Mouse (Mus musculus) liver, embryonic 14.5 days (tissue): Measurements from ENCODE around the gene Dpp8. TPM values are rescaled to one million over a fixed set of nuclear protein-coding genes. Genes with fewer than 3 reads are reported as not detected.

Experiments
- ATAC-seq: fragments of 200-750 bp; cut with Nextera tagmentation; 2 replicates; pipeline ENCODE4 v1.8.0; 2017; ENCODE audit warnings: moderate number of reproducible peaks, mild to moderate bottlenecking, moderate library complexity; ENCODE audit not compliant: insufficient read depth
- DNase-seq, 3 experiments: peaks; one replicate each; pipeline ENCODE4 v3.0.0-alpha.2; 2012 to 2013; ENCODE audit warnings: low read depth in 3 of 3, low spot score in 3 of 3
- H3K27ac ChIP-seq: fragments of 300-500 bp; sonication (generic); 2 replicates; pipeline ENCODE4 v1.5.1; 2014; ENCODE audit warnings: moderate library complexity, mild to moderate bottlenecking, control low read depth, inconsistent platforms
- H3K27me3 ChIP-seq: fragments of 300-500 bp; sonication (generic); 2 replicates; pipeline ENCODE4 v1.6.1; 2014; ENCODE audit warnings: mild to moderate bottlenecking, low read length, moderate library complexity; ENCODE audit not compliant: control insufficient read depth, insufficient read depth
- H3K36me3 ChIP-seq: fragments of 300-500 bp; sonication (generic); replicated peaks from 2 replicates; pipeline ENCODE4 v1.6.1; 2014; ENCODE audit warnings: low read depth; ENCODE audit not compliant: control insufficient read depth, insufficient read depth
- H3K4me1 ChIP-seq, 2 experiments: fragments of 200-500 bp in 1 of 2; fragments of 300-500 bp in 1 of 2; sonication (generic) in 1 of 2; replicated peaks; 2 replicates each; pipeline ENCODE4 v1.6.1; 2012 to 2014; ENCODE audit warnings: antibody characterized with exemption in 1 of 2, inconsistent platforms in 1 of 2, low read length in 1 of 2; ENCODE audit not compliant: control insufficient read depth in 2 of 2, insufficient read depth in 2 of 2
- H3K4me2 ChIP-seq: fragments of 300-500 bp; sonication (generic); 2 replicates; pipeline ENCODE4 v1.6.1; 2014; ENCODE audit warnings: low read depth, mild to moderate bottlenecking, control low read depth, moderate library complexity
- H3K4me3 ChIP-seq, 2 experiments: fragments of 200-500 bp in 1 of 2; fragments of 300-500 bp in 1 of 2; sonication (generic) in 1 of 2; 2 replicates each; pipeline ENCODE4 v1.5.1; 2012 to 2014; ENCODE audit warnings: low read depth in 2 of 2, low read length in 2 of 2, mild to moderate bottlenecking in 2 of 2, control low read depth in 1 of 2, inconsistent platforms in 1 of 2, moderate library complexity in 1 of 2; ENCODE audit not compliant: insufficient read depth in 1 of 2
- H3K9ac ChIP-seq: fragments of 300-500 bp; sonication (generic); replicated peaks from 2 replicates; pipeline ENCODE4 v1.6.1; 2014; ENCODE audit warnings: mild to moderate bottlenecking, control low read depth, moderate library complexity
- H3K9me3 ChIP-seq: fragments of 300-500 bp; sonication (generic); 2 replicates; pipeline ENCODE4 v1.6.1; 2016; ENCODE audit warnings: low read length, mixed read lengths; ENCODE audit not compliant: control insufficient read depth
- CTCF ChIP-seq: IDR thresholded peaks from 2 replicates; pipeline ENCODE4 v1.5.1; 2016; ENCODE audit warnings: antibody characterized with exemption, low read depth, control low read depth
- EP300 ChIP-seq: IDR thresholded peaks from 2 replicates; pipeline ENCODE4 v1.6.1; 2016; ENCODE audit warnings: antibody characterized with exemption, low read depth
- WGBS: fragments of 180-500 bp; shearing (Covaris S2); extraction: QIAGEN DNeasy Blood & Tissue Kit; methylation state at CpG from one replicate; pipeline ENCODE4 v1.1.7; 2014; ENCODE audit not compliant: insufficient replicate concordance; 5-methylcytosine and 5-hydroxymethylcytosine counted together
- polyA plus RNA-seq, 2 experiments: library from polyadenylated mRNA; depleted of rRNA in 1 of 2; stranded (reverse) in 1 of 2; unstranded in 1 of 2; fragments of >200 nt; fragmentation: Nextera tagmentation in 1 of 2; extraction: Ambion mirVana in 1 of 2; gene quantifications; 2 replicates each; pipeline versions ENCODE4 v1.2.1 to v1.2.3; 2012 to 2014

The Dpp8 gene
- polyA plus RNA-seq, 2 experiments: 11.7 to 18.5 TPM

- H3K9ac ChIP-seq: no peak overlapping the region
- WGBS: 44% methylated on average over 6 of the region's 6 CpGs
- peaks cover 5 to 11% of the 10 kb centered on the region in 2 experiments for H3K4me1 ChIP-seq
- no peak for ATAC-seq
- DNase-seq: no peak
- peak; percentile 65 for TF ChIP-seq CTCF
- TF ChIP-seq EP300: no peak
- H3K4me3 ChIP-seq: no peak overlapping the region
- no peak overlapping the region for H3K4me2 ChIP-seq
- H3K9me3 ChIP-seq: no peaks in the 10 kb centered on the region
- peaks cover 4% of the 10 kb centered on the region for H3K36me3 ChIP-seq
- no peaks in the 10 kb centered on the region for H3K27me3 ChIP-seq
- H3K27ac ChIP-seq: no peak overlapping the region
Measured at GRCm38 (mm10) chr9:65011304-65011703, 20.9 kb upstream of the Dpp8 start.

- ATAC-seq (no peak), DNase-seq (no peak)
- Histone ChIP-seq H3K4me1 (peaks cover 29 to 38% of the 10 kb centered on the region in 2 experiments), H3K36me3 (no peaks in the 10 kb centered on the region), H3K4me3 (no peak overlapping the region), H3K4me2 (no peak overlapping the region), H3K27ac (no peak overlapping the region), H3K9me3 (no peaks in the 10 kb centered on the region), H3K27me3 (no peaks in the 10 kb centered on the region), H3K9ac (no peak overlapping the region)
- TF ChIP-seq CTCF (no peak), EP300 (no peak)
- WGBS: 54% methylated on average over 7 of the region's 7 CpGs
Measured at GRCm38 (mm10) chr9:65015461-65016222, 16.6 kb upstream of the Dpp8 start.

- Histone ChIP-seq H3K9me3 (no peaks in the 10 kb centered on the region), H3K9ac (no peak overlapping the region), H3K27me3 (no peaks in the 10 kb centered on the region), H3K4me1 (peaks cover 31 to 38% of the 10 kb centered on the region in 2 experiments), H3K36me3 (no peaks in the 10 kb centered on the region), H3K27ac (no peak overlapping the region), H3K4me3 (no peak overlapping the region), H3K4me2 (no peak overlapping the region)
- ATAC-seq (no peak), DNase-seq (no peak)
- TF ChIP-seq EP300: no peak
- no peak for TF ChIP-seq CTCF
- 72% methylated on average over 4 of the region's 4 CpGs for WGBS
Measured at GRCm38 (mm10) chr9:65016241-65016977, 15.8 kb upstream of the Dpp8 start.

- 75% methylated on average over 16 of the region's 16 CpGs for WGBS
- Histone ChIP-seq H3K9ac (no peak overlapping the region), H3K27ac (no peak overlapping the region), H3K36me3 (no peaks in the 10 kb centered on the region), H3K4me3 (no peak overlapping the region), H3K4me1 (peaks cover 35 to 43% of the 10 kb centered on the region in 2 experiments), H3K4me2 (no peak overlapping the region), H3K27me3 (no peaks in the 10 kb centered on the region), H3K9me3 (no peaks in the 10 kb centered on the region)
- ATAC-seq (no peak), DNase-seq (no peak)
- TF ChIP-seq EP300 (no peak), CTCF (no peak)
Measured at GRCm38 (mm10) chr9:65016978-65017827, 15.0 kb upstream of the Dpp8 start.
